9 mouse cellular contexts compared by ENCODE assay signal in genomic region chr13:43250653-43251052, GRCm38 (mm10). TPM values are rescaled to one million over a fixed set of nuclear protein-coding genes. Genes with fewer than 3 reads are reported as not detected.
DNase-seq lines count a peak whose midpoint lies in the region; ATAC-seq and TF ChIP-seq lines count a peak whose summit lies in the region.
"Had no signal": no experiment of that assay in that cellular context is flagged by ENCODE, and none has a peak within 500 bp of the region (broad histone marks: within the 10 kb centered on the region; RNA-seq: fewer than 3 reads in every experiment).

No protein-coding gene starts in this region.

- peak; percentile 33 for DNase-seq in midbrain, embryonic 11.5 days (ENCODE audit: low spot score, missing footprints)
- DNase-seq in induced T-regulatory cell, adult 2 months (ENCODE audit: low read depth), result peak; percentile 86
- peak; percentile 62 for DNase-seq in thymus, postnatal 4 days
- no peak for DNase-seq in embryo, embryonic 9.5 days (ENCODE audit: extremely low spot score)

- no peak for TF ChIP-seq CTCF in intestine, postnatal 0 days (IDR thresholded peaks at IDR 0.05; ENCODE audit: low read depth)

- no peaks in the 10 kb centered on the region for H3K9me3 ChIP-seq in midbrain, embryonic 11.5 days (ENCODE audit: control insufficient read depth, low read length)
- H3K9me3 ChIP-seq in midbrain, embryonic 16.5 days (replicated peaks; ENCODE audit: control insufficient read depth, low read length, poor library complexity, severe bottlenecking), result no peaks in the 10 kb centered on the region
- H3K9me3 ChIP-seq in midbrain, embryonic 15.5 days, result no peaks in the 10 kb centered on the region
- no peaks in the 10 kb centered on the region for H3K9me3 ChIP-seq in intestine, postnatal 0 days (ENCODE audit: control insufficient read depth)
- H3K9me3 ChIP-seq: limb, embryonic 15.5 days had no signal

- H3K4me3 ChIP-seq in midbrain, embryonic 11.5 days (ENCODE audit: low read depth, low read length), result no peak overlapping the region
- H3K4me3 ChIP-seq in midbrain, embryonic 16.5 days (ENCODE audit: low read depth, low read length), result no peak overlapping the region
- H3K4me3 ChIP-seq in midbrain, embryonic 15.5 days, result no peak overlapping the region
- no peak overlapping the region for H3K4me3 ChIP-seq in intestine, postnatal 0 days (ENCODE audit: low read depth, low read length)
- H3K4me3 ChIP-seq: limb, embryonic 15.5 days had no signal

- 87% methylated on average over 6 of the region's 6 CpGs for WGBS in midbrain, embryonic 11.5 days
- 90% methylated on average over 6 of the region's 6 CpGs for WGBS in midbrain, embryonic 16.5 days
- 86% methylated on average over 6 of the region's 6 CpGs for WGBS in midbrain, embryonic 15.5 days
- WGBS in intestine, postnatal 0 days, result 73% methylated on average over 6 of the region's 6 CpGs

- H3K9ac ChIP-seq in midbrain, embryonic 11.5 days (ENCODE audit: low read length), result no peak overlapping the region
- no peak overlapping the region for H3K9ac ChIP-seq in midbrain, embryonic 16.5 days (ENCODE audit: low read depth, low read length)
- no peak overlapping the region for H3K9ac ChIP-seq in midbrain, embryonic 15.5 days
- H3K9ac ChIP-seq in intestine, postnatal 0 days (ENCODE audit: low read depth, low read length), result no peak overlapping the region
- H3K9ac ChIP-seq: limb, embryonic 15.5 days had no signal

- peaks cover 3% of the 10 kb centered on the region; the same call in 1 of the 2 replicates for H3K4me1 ChIP-seq in midbrain, embryonic 11.5 days (ENCODE audit: control insufficient read depth, insufficient read depth, low read length)
- H3K4me1 ChIP-seq in midbrain, embryonic 16.5 days (ENCODE audit: control insufficient read depth, insufficient read depth, low read length), result 0 out of 2 replicates have a peak, but pooled peaks cover 3% of the 10 kb centered on the region
- H3K4me1 ChIP-seq in midbrain, embryonic 15.5 days, result no peaks in the 10 kb centered on the region
- H3K4me1 ChIP-seq in intestine, postnatal 0 days (replicated peaks; ENCODE audit: control insufficient read depth, insufficient read depth, low read length), result no peaks in the 10 kb centered on the region

- no peaks in the 10 kb centered on the region for H3K36me3 ChIP-seq in midbrain, embryonic 11.5 days (ENCODE audit: control insufficient read depth, insufficient read depth, low read length)
- H3K36me3 ChIP-seq in midbrain, embryonic 16.5 days (ENCODE audit: control insufficient read depth, insufficient read depth, low read length), result no peaks in the 10 kb centered on the region
- no peaks in the 10 kb centered on the region for H3K36me3 ChIP-seq in midbrain, embryonic 15.5 days (replicated peaks)
- H3K36me3 ChIP-seq in intestine, postnatal 0 days (ENCODE audit: control insufficient read depth, insufficient read depth), result no peaks in the 10 kb centered on the region
- H3K36me3 ChIP-seq: limb, embryonic 15.5 days had no signal

- no peak for ATAC-seq in midbrain, embryonic 11.5 days (ENCODE audit: low FRiP score)
- ATAC-seq in midbrain, embryonic 16.5 days, result no peak
- peak; percentile 56 for ATAC-seq in megakaryocyte-erythroid progenitor cell, adult 5-6 weeks (replicated peaks; ENCODE audit: low FRiP score, low TSS enrichment, poor library complexity, severe bottlenecking)
- no peak for ATAC-seq in midbrain, embryonic 15.5 days (replicated peaks)
- ATAC-seq in intestine, postnatal 0 days, result no peak

- no peak overlapping the region for H3K27ac ChIP-seq in midbrain, embryonic 11.5 days (ENCODE audit: low read depth, low read length)
- no peak overlapping the region for H3K27ac ChIP-seq in midbrain, embryonic 16.5 days (ENCODE audit: low read length)
- H3K27ac ChIP-seq in midbrain, embryonic 15.5 days, result no peak overlapping the region
- H3K27ac ChIP-seq in intestine, postnatal 0 days (ENCODE audit: low read depth, low read length), result no peak overlapping the region
- H3K27ac ChIP-seq: limb, embryonic 15.5 days had no signal

- H3K27me3 ChIP-seq in midbrain, embryonic 11.5 days (ENCODE audit: control insufficient read depth, insufficient read depth, low read length), result no peaks in the 10 kb centered on the region
- no peaks in the 10 kb centered on the region for H3K27me3 ChIP-seq in midbrain, embryonic 16.5 days (ENCODE audit: control insufficient read depth, insufficient read depth, low read depth, low read length)
- no peaks in the 10 kb centered on the region for H3K27me3 ChIP-seq in midbrain, embryonic 15.5 days (replicated peaks)
- H3K27me3 ChIP-seq in intestine, postnatal 0 days (replicated peaks; ENCODE audit: control insufficient read depth, insufficient read depth, low read length), result no peaks in the 10 kb centered on the region
- H3K27me3 ChIP-seq: limb, embryonic 15.5 days had no signal

- no peak overlapping the region for H3K4me2 ChIP-seq in midbrain, embryonic 11.5 days
- H3K4me2 ChIP-seq in midbrain, embryonic 16.5 days (ENCODE audit: low read length), result no peak overlapping the region
- no peak overlapping the region for H3K4me2 ChIP-seq in midbrain, embryonic 15.5 days
- H3K4me2 ChIP-seq in intestine, postnatal 0 days (replicated peaks; ENCODE audit: low read depth), result no peak overlapping the region
- H3K4me2 ChIP-seq: limb, embryonic 15.5 days had no signal

RNA-seq across cellular contexts. Expression of gene Gfod1, which starts 53.3 kb away (rescaled TPM):
- polyA plus RNA-seq in midbrain, embryonic 11.5 days (2014; fragmentation: Nextera tagmentation; extraction: Ambion mirVana), result 0.53 and 0.77 TPM in 2 replicates
- 2.2 and 2.6 TPM in 2 replicates for polyA plus RNA-seq in midbrain, embryonic 16.5 days (2015; fragmentation: Nextera tagmentation; extraction: Ambion mirVana)
- total RNA-seq in megakaryocyte-erythroid progenitor cell, adult 5-6 weeks (2014; fragmentation: Nextera tagmentation), result 1.2 and 1.6 TPM in 2 replicates
- 0.42 and 2.9 TPM in 2 replicates for total RNA-seq in megakaryocyte-erythroid progenitor cell, adult 5-6 weeks (2017)
- 2.4 and 2.9 TPM in 2 replicates for polyA plus RNA-seq in midbrain, embryonic 15.5 days (2015; fragmentation: Nextera tagmentation; extraction: Ambion mirVana)
- 0.43 and 0.50 TPM in 2 replicates for polyA plus RNA-seq in intestine, postnatal 0 days (2015; fragmentation: Nextera tagmentation; extraction: Ambion mirVana)
